Mouse (Mus musculus) telencephalon, adult 2 months (tissue): ENCODE measurements around the gene Phc3.

Experiments
- DNase-seq: peaks from one replicate; pipeline ENCODE4 v3.0.0-alpha.2; 2011; ENCODE audit warnings: low read depth, low spot score

Phc3 gene

GRCm38 (mm10) chr3:30981616-30982380 is 12.6 kb upstream of the Phc3 start:
- DNase-seq = no peak

DNA sequence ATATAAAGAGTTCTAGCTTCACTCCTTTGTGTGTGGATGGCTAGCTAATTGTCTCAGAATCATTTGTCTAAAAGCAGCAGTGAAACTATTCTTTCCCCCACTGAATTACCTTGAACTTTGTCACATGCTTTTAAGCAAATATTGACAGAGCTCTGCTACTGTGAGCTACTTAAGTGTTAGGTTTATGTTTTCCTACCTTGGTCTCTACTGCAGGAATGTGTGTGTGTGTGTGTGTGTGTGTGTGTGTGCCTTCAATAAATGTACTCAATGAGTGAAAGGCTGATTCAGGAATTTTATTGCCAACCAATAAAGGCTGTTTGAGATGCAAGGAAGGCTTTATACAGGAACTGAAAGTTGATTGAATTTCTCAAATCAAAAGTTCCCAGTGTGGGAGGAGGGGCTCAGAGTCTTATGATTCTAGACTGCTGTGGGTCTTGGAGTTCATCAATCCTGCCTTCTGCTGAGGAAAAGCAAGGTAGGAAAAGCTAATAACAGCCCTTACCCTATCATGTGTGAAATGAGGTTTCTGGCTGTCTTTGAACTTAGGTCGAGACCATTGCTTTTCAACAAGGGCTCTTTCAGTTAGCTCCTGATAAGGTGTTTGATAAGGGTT is 7.9 kb upstream of the Phc3 start:
- DNase-seq = no peak

GRCm38 (mm10) chr3:30975102-30975754 is 6.0 kb upstream of the Phc3 start:
- DNase-seq = no peak

- DNase-seq = peak; percentile 40
These were observed 603 bp downstream of the Phc3 start for GRCm38 (mm10) chr3:30968531-30969092.

GRCm38 (mm10) chr3:30965644-30966043 is 3.6 kb downstream of the Phc3 start:
- DNase-seq = no peak

DNA sequence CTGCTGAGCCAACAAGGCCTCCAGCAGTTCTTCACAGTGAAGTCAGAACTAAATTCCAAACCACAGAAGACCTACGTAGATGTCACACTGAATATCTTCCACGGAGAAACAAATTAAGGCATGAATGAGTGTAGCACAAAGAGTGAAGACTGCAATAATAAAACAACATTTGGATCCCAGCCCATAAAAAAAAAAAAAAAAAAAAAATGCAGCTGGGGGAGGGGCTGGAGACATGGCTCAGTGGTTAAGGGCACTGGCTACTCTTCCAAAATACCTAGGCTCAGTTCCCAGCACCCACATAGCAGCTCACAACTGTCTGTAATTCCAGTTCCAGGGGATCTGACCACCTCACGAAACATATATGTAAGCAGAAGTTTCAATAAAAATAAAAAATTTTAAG is 5.0 kb downstream of the Phc3 start:
- DNase-seq = no peak

GRCm38 (mm10) chr3:30963100-30963499 is 6.1 kb downstream of the Phc3 start:
- DNase-seq = no peak

DNA sequence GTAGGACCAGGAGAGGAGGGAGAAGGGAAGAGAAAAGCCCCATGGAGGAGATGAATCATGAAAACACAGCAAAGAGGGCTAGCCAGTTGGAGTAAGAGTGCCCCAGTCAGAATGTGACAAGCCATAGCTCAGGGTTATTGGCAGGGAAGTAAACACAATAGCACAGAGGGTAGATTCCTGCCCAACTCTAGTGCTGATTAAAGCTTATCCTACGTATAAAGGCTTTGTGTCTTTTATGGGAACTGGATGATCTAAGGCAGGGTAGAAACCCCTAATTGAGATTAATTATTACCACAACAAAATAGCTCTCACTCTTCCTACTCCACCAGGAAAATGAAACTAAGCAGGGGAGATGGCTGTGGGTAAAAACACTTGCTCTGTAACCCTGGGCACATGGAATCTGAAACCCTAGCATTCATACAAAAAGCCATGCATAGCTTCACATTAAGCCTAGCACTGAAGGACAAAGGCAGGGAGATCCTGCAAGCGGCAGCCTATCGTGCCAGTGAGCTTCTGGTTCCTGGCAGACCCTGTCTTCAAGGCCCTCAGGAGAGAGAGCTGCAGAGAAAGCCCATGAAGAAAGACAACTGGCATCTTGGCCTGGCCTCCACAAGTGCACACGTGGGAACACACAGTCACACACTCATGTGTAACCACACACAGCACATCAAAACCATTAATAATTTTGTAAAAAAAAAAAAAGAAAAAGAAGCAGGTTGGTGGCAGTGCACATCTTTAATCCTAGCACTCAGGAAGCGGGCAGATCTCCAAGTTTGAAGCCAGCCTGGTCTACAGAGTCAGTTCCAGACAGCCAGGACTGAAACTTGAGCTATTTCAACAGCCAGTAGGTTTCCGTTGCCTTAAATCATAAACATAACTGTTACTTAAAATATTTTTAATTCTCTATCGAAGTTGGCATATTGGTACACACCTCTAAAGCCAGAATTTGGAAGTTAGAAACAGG is 9.1 kb downstream of the Phc3 start:
- DNase-seq = no peak

DNA sequence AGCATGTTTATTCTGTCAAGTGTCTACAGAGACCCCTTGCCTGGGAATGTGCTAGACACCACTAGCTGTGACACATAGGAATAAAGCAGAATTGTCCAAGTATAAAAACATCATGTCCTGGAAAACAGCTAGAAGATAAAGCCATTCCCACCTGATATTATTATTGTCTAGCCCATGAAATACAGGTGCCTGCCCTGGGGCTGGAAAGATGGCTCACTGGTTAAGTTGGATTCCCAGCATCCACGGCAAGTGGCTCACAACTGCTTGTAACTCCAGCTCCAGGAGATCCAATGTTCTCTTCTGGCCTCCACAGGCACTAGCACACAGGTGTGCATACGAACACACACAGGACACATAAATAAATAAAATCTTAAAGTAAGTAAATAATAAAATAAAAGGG is 10.5 kb downstream of the Phc3 start:
- no peak for DNase-seq

- DNase-seq = no peak
These were observed 12.9 kb downstream of the Phc3 start for GRCm38 (mm10) chr3:30956327-30956726.

GRCm38 (mm10) chr3:30952273-30953070 is 16.7 kb downstream of the Phc3 start:
- DNase-seq = no peak

DNA sequence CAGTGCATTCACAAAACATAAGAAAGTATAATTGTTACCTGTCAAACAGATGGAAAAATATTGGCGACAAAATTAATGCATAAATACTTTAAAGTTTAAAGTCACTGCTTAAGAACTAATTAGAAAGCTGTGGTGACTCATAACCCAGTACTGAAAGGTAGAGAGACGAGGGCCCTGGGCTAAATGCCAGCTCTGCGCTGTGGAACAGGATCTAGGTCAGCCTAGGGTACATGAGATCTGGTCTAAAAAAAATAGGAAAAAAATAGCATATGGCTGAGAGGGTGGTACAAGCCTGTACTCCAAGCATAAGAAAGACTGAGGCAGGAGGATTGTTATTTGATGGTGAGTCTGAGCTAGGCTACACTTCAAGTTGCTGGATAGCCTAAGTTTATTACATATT is 17.6 kb downstream of the Phc3 start:
- peak; percentile 49 for DNase-seq

DNA sequence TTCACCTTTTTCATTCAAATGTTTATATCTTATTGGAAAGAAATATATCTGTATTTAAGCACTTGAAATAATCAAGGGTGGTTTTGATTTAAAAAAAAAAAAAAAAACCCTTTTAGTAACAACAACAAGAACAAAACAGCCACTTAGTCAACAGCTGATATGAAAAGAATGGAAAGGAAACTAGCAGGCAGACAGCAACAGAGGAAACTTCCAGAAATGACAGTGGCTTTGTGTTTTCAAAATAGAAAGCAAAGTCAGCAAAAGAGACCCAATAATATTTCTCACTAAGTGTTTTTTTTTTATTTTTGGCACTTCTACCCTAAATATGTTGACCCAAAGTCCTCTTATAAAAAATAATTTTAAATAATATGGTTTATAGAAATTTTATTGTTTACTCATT is 34.8 kb downstream of the Phc3 start:
- DNase-seq = no peak

GRCm38 (mm10) chr3:30929828-30930227 is 39.4 kb downstream of the Phc3 start:
- DNase-seq = no peak

- DNase-seq = no peak
These were observed 41.6 kb downstream of the Phc3 start for GRCm38 (mm10) chr3:30927664-30928063.

DNA sequence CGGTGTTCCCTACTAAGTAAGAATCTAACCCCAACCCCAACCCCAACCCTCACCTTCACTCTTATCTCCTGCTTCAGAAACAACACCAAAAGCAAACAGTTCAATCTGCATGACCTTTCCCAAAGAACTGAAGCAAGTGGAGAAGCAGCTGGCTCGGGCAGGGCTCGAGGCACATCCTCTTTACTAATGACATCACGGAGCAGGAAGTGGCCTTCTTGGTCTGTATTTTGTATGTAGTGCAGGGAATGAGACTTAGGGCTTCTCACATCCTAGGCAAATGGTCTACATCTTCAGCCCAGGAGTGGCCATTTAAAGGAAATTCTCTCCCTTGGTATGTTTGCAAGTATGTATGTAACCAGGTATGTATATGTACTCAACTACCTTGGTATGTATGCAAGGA is 52.1 kb downstream of the Phc3 start:
- DNase-seq = no peak

DNA sequence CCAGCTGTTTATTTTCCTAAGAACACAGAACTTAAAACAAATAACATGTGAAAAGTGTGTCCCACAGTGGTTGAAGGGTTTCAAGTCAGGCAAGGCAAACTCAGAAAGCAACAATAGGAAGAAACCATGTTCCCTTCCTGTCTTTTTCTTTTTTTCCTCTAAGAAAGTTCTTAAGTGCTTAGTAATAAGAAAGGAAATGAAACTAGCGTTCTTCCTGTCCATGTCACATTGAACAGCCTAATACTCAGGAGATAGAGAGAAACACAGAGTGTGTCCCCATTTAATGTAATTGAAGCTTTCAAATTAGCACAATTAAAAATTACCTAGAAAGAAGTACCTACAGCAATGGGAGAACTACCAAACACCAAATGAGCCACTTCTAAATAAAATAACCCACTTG is 64.6 kb downstream of the Phc3 start:
- no peak for DNase-seq

- DNase-seq = no peak
These were observed 69.8 kb downstream of the Phc3 start for GRCm38 (mm10) chr3:30899407-30899806.

GRCm38 (mm10) chr3:30896721-30897120 is 72.5 kb downstream of the Phc3 start:
- DNase-seq = no peak

- DNase-seq = no peak
These were observed 80.2 kb downstream of the Phc3 start for GRCm38 (mm10) chr3:30889014-30889413.

DNA sequence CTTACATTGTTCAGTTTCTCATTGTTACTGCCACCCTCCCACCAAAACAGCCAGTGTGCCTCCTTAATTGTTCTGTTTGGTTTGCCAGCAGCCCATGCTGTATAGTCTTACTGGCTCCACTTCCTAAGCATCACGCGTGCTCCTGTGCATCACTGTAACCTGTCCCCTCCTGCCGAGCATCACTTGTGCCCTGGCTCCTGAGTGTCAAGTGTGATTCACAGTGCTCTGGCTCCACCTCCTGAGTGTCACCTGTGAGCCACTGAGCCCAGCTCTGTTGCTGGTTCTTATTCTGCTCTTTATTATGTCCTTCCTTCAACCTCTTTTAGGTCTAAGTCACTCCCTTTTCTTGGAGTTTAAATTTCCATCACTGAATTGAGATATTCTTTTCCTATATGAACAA is 81.8 kb downstream of the Phc3 start:
- DNase-seq = no peak
